Mouse (Mus musculus) cortical plate, adult 2 months (tissue): ENCODE measurements around the gene Cbfa2t3.

Experiments used
- CTCF ChIP-seq: fragments of 200-500 bp; IDR thresholded peaks from 2 replicates; pipeline ENCODE4 v1.5.1; 2011; ENCODE audit warnings: mild to moderate bottlenecking, control low read depth, low read length; ENCODE audit not compliant: insufficient read depth; ENCODE audit errors: extremely low read depth
- POLR2A ChIP-seq: fragments of 200-500 bp; IDR thresholded peaks from 2 replicates; pipeline ENCODE4 v1.6.1; 2011; ENCODE audit warnings: mild to moderate bottlenecking, low read length, control low read depth; ENCODE audit not compliant: insufficient read depth; ENCODE audit errors: extremely low read depth

- TF ChIP-seq POLR2A (peak; percentile 85; the same call in 1 of the 2 replicates), CTCF (no peak)
These were observed 122.3 kb downstream of the Cbfa2t3 start, which contains the start of gene Aprt for GRCm38 (mm10) chr8:122576648-122577022.
